Mouse (Mus musculus) kidney, adult 11 months (tissue): ENCODE measurements around the gene Wt1.

Experiments used
- DNase-seq: peaks from one replicate; pipeline ENCODE4 v3.0.0; 2022

The Wt1 gene

GRCm38 (mm10) chr2:105126279-105126678 is at the start of gene Wt1:
Wt1 (plus strand) TSS chr2:105126529.
- peak; percentile 28 for DNase-seq

- no peak for DNase-seq
Observed at GRCm38 (mm10) chr2:105077151-105077550, 49.2 kb upstream of the Wt1 start.

- DNase-seq: no peak
Observed at GRCm38 (mm10) chr2:105082256-105082790, 44.0 kb upstream of the Wt1 start.

DNA sequence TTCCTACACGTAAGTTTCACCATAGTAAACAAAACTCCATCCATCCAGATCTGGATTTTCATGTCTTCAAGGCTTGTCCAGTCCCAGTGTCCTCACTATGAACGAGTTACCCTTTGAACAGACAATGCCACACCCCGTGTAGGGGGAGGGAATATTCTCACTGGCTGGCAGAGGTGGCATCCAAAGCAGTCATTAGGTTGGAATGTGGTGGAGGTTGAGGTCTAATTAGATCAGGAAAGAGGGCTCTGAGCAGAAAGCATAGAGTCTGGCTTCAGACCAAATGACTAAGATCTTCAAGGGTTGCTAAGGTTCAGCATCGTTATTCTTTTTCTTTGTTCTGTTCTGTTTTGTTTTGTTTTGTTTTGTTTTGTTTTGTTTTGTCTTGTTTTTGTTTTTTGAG is 42.3 kb upstream of the Wt1 start:
- DNase-seq: peak; percentile 18

DNA sequence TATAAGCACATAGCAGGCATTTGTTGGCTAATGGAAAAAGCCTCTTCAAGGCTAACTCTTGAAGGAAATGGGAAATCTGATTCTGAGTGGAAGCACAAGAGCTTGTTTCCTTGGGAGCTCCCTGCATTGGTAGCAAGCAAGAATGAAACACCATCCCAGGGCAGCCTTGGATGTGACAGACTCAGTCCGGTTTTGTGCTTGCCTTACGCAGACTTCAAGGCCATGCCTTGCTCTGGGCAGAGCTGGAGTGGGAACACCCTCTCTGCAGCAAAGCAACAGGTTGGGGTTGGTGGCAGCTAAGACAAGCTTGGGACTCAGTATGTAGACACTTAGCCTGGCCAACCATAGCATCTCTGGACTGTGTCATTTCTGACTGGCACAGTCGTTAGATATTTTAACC is 40.2 kb upstream of the Wt1 start:
- DNase-seq: no peak

DNA sequence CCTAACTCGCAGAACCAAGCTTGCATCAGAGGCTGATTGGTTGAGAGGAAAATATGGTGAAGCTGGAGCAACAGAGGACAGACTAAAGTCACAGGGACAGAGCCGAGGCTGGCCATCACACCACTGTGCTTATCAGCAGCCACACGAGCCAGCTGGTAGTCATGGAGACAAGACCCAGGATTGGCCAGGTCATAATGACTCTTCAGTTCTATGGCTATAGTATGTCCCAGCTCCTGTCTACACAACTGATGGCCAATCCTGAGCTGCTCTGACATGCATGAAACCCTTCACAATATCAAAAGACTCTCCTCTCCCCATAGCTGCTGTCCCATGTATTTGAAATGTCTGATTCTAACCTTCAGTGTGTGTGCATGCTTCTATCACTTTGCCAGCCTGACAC is 38.3 kb upstream of the Wt1 start:
- DNase-seq: no peak

DNA sequence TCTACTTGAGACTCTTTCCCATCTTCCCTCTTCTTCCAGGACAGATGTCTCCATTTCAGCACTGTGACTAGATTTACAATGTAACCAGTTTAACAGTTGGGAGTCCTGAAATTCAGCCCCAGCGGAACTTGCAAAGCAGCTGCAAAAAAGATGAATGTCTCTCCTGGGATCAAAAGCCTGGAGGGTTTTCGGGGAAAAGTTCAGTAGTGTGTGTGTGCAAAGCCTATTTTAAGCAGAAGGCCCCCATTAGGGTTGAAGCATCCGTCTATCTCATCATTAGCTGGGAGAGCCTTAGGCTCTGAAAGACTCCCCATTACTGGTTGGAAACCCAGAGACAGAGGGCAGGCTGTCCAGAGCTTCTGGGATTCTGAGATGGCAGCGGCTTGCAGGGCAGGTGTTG is 37.2 kb upstream of the Wt1 start:
- no peak for DNase-seq

DNA sequence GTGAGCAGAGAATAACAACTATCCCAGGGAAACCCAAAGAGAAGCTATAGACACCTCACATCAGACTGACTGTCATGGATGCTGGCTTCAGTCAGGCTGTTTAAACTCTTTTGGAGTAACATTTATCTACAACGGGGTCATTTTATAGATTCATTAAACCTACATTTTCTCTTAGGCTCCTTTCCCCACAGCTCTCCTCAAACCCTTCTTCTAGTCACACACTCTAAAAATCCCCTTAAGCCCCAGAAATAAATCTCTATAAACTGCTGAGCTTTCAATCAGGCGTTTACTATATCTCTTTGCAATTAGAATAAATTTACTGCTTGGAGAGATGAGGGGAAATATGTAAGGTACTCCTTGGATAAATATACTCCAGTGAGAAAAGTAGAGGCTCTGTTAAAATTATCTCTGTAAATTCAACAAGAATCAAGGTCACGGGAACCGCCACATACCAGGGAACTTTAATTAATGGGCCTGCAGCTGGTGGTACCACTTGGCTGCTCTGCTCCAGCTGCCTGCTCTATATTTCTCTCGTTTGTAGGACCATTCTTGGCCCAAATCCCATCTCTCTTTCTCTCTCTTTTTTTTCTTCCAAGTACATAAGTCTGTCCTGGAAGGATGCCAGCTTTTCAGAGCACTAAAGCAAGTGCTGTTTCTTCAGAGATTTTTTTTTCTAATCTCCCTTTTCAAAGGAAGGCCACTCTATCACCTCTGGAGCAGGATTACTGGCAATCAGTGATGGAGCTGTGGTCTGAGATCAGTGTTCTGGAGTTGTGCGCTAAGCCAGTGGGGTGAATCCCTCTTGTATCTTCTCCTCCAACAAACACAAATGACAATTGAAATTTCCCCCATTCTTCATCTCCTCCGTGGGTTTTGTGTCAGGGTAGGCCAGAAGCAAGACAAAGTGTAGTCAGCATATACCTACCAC is 36.5 kb upstream of the Wt1 start:
- no peak for DNase-seq

DNA sequence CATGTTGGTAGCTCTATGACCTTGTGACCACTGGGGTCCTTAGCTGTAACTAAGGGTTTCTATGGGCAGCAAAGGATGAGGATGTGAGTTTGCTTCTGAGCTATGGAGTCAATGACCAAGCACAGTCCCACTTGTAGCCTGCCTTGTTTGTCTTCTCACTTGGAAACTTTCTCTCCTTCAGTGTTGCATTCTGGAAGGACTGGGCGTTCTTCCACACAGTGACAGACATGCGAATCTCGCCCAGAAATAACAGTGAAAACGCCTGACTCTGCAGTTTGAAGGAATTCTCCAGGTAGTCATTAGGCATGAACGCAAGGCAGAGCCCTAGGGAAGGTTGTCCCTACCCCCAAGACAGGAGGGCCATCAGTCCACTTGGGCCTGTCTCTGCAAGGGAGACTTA is 35.3 kb upstream of the Wt1 start:
- DNase-seq: no peak

GRCm38 (mm10) chr2:105091718-105092117 is 34.6 kb upstream of the Wt1 start, which contains the start of gene Gm11060:
Gm11060 (plus strand) TSS chr2:105092018.
- no peak for DNase-seq

- DNase-seq: no peak
Observed at GRCm38 (mm10) chr2:105097294-105097953, 28.9 kb upstream of the Wt1 start.

- no peak for DNase-seq
Observed at GRCm38 (mm10) chr2:105099410-105099809, 26.9 kb upstream of the Wt1 start.

GRCm38 (mm10) chr2:105100541-105100940 is 25.8 kb upstream of the Wt1 start:
- no peak for DNase-seq

DNA sequence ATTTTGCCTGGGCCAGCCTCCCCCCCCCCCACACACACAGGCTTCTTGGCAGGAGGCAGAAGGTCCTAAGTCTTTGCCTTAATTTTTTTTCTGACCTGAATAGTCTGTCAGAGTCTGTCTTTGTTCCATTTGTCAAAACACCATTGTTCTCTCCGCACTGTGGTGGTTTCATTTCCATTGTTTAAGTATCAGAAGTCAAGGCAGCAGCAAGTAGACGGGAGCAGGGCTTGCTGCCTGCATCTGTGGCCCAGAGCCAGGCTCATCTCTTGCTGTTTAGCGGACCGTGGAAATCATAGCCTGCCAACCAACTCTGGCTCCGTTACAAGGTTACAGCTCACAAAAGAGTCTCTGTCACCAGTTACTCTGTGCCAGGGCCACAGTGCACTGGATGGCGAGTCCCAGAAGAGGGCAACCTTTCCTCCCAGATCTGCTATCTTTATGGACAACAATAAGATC is 17.6 kb upstream of the Wt1 start:
- peak; percentile 86 for DNase-seq

GRCm38 (mm10) chr2:105114074-105114473 is 12.3 kb upstream of the Wt1 start:
- no peak for DNase-seq

DNA sequence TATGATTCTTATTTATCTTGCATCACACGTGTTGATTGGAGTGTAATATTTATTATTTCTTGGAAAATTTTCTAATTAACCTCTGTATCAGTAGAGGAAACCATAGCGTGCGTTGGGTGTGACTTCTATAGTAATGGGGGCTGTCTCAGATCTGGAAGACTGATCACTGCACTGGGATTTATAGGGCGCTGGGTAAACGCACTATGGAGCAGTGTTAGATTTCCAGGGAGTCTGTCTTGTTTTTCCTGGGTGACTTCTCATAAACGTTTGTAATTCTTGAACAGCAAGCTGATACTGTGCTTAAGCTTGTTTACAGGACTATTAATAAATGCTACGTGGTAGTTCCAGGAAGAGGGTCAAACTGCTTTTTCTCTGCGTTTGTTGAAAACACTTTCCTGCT is 8.7 kb upstream of the Wt1 start:
- DNase-seq: no peak

- no peak for DNase-seq
Observed at GRCm38 (mm10) chr2:105122216-105122615, 4.1 kb upstream of the Wt1 start.

- DNase-seq: no peak
Observed at GRCm38 (mm10) chr2:105122886-105123285, 3.4 kb upstream of the Wt1 start.

DNA sequence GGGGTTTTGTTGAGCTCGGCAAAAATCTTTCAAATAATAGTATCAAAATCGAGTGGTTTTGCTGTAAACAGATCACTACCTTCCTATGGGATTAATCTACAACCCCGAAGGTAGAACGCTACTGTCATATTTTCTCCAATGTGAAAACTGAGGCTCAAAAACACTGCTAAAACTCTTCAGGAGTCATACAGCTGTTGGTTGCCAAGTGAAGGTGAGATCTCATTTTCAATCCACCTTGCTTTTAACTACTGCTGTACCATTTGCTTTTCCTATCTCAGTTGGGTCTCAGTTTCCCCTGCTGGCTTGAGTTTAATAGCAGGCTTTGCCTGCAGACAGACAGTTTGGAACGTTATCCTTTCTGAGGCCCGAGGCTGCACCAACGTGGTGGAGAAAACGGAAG is 2.9 kb upstream of the Wt1 start:
- DNase-seq: no peak

DNA sequence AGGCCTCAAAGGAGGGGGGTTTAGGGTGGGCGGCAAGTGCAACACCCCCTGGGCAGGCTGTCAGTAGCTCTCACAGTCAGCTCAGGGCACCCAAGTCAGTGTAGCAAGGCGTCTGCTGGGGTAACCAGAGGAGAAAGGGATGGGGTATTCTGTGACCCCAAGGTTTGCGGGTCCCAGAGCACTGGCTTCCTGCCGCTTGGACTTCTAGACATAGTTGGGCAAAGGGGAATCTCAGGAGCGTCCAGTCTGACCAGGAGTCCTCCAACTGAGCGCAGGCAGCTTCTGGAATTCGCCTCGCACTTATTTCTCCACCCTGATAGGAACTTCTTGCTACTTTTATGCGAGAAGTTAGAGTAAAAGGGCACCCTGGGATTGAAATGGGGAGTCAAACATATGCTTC is 2.4 kb upstream of the Wt1 start:
- DNase-seq: no peak

DNA sequence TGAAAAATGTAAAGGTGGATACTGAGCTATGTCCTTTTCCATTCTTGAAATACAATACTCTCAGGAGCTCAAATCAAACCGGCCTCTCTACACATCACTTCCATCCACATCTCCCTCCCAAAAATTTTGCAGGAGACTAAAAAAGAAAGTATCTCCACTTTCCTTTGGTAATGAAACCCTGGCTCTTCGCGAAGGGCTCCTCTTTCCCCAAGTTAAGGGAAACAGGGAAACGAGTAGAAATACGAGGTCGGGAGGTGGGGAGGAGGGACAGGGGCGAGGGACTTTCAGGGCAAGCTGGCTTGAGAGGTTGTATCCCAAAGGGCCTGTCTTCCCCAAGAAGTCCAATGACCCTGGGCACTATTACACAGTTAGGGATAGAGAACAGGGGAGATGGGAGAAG is 1.9 kb upstream of the Wt1 start:
- no peak for DNase-seq

DNA sequence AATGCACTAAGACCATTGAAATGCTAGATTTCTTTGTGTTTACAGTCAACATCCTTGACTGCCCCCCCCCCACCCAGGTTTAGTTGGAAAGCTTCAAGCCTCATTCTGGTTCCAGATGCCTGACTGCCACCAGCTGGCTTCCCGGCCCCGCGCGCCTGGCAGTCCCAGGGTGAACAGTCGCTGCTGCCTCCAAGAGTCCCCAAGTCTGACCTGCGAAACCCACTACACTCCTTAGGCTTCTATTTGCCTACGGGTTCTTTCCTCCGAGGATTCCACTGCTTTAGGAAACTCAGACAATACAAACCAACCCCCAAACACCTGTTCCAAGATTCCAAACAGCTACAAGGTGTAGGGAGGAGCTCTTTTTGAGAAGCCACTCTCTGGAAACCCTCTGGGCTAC is 1.1 kb upstream of the Wt1 start:
- no peak for DNase-seq

- DNase-seq: no peak
Observed at GRCm38 (mm10) chr2:105125641-105126040, 688 bp upstream of the Wt1 start.
